Mouse (Mus musculus): Measurements from ENCODE around the gene Cyp27a1. TPM values are rescaled to one million over a fixed set of nuclear protein-coding genes. Genes with fewer than 3 reads are reported as not detected.
A peak's percentile ranks its signal among the peaks of the same experiment; 100 is the strongest.

Gene Cyp27a1
- total RNA-seq, 2 experiments from 2014 or later = 12.0 to 25.3 TPM

GRCm38 (mm10) chr1:74771467-74771844 is 58.1 kb downstream of the Cyp27a1 start:
- DNase-seq (ENCODE audit: low spot score in 2 of 2) = no peak

- DNase-seq (ENCODE audit: low spot score in 2 of 2) = no peak
Measured at GRCm38 (mm10) chr1:74771845-74771930, 58.3 kb downstream of the Cyp27a1 start, which contains the start of gene Wnt6. TSS of gene Wnt6 (plus strand) at chr1:74771892.

GRCm38 (mm10) chr1:74771931-74772620 is 58.7 kb downstream of the Cyp27a1 start:
- DNase-seq (ENCODE audit: low spot score in 2 of 2) = peak; percentile 32 to 51

GRCm38 (mm10) chr1:74773136-74773535 is 59.8 kb downstream of the Cyp27a1 start:
- DNase-seq (ENCODE audit: low spot score in 2 of 2) = peak; percentile 65 to 71

GRCm38 (mm10) chr1:74774062-74774461 is 60.7 kb downstream of the Cyp27a1 start:
- no peak for DNase-seq (ENCODE audit: low spot score in 2 of 2)

- DNase-seq (ENCODE audit: low spot score in 2 of 2) = no peak
Measured at GRCm38 (mm10) chr1:74775816-74776215, 62.4 kb downstream of the Cyp27a1 start.

GRCm38 (mm10) chr1:74778934-74779486 is 65.6 kb downstream of the Cyp27a1 start:
- DNase-seq (ENCODE audit: low spot score in 2 of 2) = no peak

GRCm38 (mm10) chr1:74782045-74782444 is 68.7 kb downstream of the Cyp27a1 start:
- DNase-seq (ENCODE audit: low spot score in 2 of 2) = no peak

GRCm38 (mm10) chr1:74783554-74783953 is 70.2 kb downstream of the Cyp27a1 start:
- DNase-seq (ENCODE audit: low spot score in 2 of 2) = no peak

- peak; percentile 58 to 67 for DNase-seq (ENCODE audit: low spot score in 2 of 2)
Measured at GRCm38 (mm10) chr1:74784041-74784759, 70.8 kb downstream of the Cyp27a1 start.

Other genes starting within 250 kb of the Cyp27a1 start
- gene Cnot9, start 207.5 kb upstream of the Cyp27a1 start, total RNA-seq (2021) = 10 to 100 TPM; 22.9 to 25.8 TPM
- under 1 TPM; 0.66 to 0.74 TPM for gene Plcd4, start 170.7 kb upstream of the Cyp27a1 start, total RNA-seq (2021)
- 10 to 100 TPM; 16.9 to 17.4 TPM for gene Usp37, start 169.3 kb upstream of the Cyp27a1 start, total RNA-seq (2021)
- 10 to 100 TPM; 15.4 to 20.1 TPM for gene Zfp142, start 125.3 kb upstream of the Cyp27a1 start, total RNA-seq (2021)
- gene Bcs1l, start 125.3 kb upstream of the Cyp27a1 start, total RNA-seq (2021) = 10 to 100 TPM; 27.0 to 31.0 TPM
- gene Rnf25, start 112.2 kb upstream of the Cyp27a1 start, total RNA-seq (2021) = 10 to 100 TPM; 53.8 to 59.6 TPM
- gene Stk36, start 112.1 kb upstream of the Cyp27a1 start, total RNA-seq (2021) = 1 to 10 TPM; 2.9 to 5.3 TPM
- gene Ttll4, start 51.8 kb upstream of the Cyp27a1 start, total RNA-seq (2021) = 10 to 100 TPM; 14.1 to 23.3 TPM
- under 1 TPM; 0.17 to 0.26 TPM for gene Prkag3, start 35.6 kb downstream of the Cyp27a1 start, total RNA-seq (2021)
- gene Wnt6, start 58.3 kb downstream of the Cyp27a1 start, total RNA-seq (2021) = 1 to 10 TPM; 2.8 to 2.9 TPM
- 1 to 10 TPM in 1 of 2 experiments, under 1 TPM in 1; 0.20 to 1.7 TPM for gene Wnt10a, start 77.9 kb downstream of the Cyp27a1 start, total RNA-seq (2021)
- gene Cdk5r2, start 141.4 kb downstream of the Cyp27a1 start, total RNA-seq (2021) = 1 to 10 TPM; 4.1 to 4.8 TPM
- gene Fev, start 171.8 kb downstream of the Cyp27a1 start, total RNA-seq (2021) = 1 to 10 TPM in 1 of 2 experiments, under 1 TPM in 1; 0.96 to 1.2 TPM
- under 1 TPM; 0.58 to 0.76 TPM for gene Cryba2, start 179.6 kb downstream of the Cyp27a1 start, total RNA-seq (2021)
- gene Cfap65, start 222.0 kb downstream of the Cyp27a1 start, total RNA-seq (2021) = not detected
- gene Ihh, start 238.1 kb downstream of the Cyp27a1 start, total RNA-seq (2021) = under 1 TPM; 0.13 to 0.20 TPM

All from adrenal gland, adult 18-20 months (tissue).